Mouse (Mus musculus): ENCODE data around the gene Nebl.

DNA sequence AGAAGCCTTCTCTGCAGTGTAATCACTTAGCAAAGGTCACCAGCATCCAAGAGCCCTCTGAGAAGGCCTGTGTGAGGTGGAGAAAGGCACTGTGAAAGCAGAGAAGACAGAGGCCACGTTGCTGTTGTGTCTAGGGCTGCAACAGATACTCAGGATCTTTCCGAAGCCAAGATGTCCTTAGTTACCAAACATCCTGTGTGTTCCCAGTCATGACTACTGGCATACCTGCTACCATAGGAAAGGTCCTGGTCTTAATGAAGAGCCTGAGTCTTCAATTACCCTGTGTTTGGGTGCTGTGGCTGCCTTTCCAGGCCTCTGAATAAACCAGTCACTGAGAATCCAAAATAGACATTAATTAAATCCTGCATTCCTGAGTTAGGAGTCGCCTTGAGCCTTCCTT is 81.5 kb downstream of the Nebl start:
- TF ChIP-seq CTCF (IDR thresholded peaks at IDR 0.05; ENCODE audit: low read depth) (no peak), EP300 (IDR thresholded peaks at IDR 0.05; ENCODE audit: low read depth) (no peak)

Data from liver, postnatal 0 days (tissue).